Mouse (Mus musculus) layer of hippocampus, postnatal 10 days (tissue): Measurements from ENCODE around the gene Lpp. TPM values are rescaled to one million over a fixed set of nuclear protein-coding genes. Genes with fewer than 3 reads are reported as not detected.

Experiments used
- DNase-seq, 2 experiments: peaks; one replicate each; pipeline ENCODE4 v3.0.0; 2021; ENCODE audit warnings: low spot score in 2 of 2
- microRNA-seq, 2 experiments: library from miRNA; unstranded; fragments of <30 nt; microRNA quantifications; one replicate each; pipeline ENCODE4 v1.2.0; 2021
- total RNA-seq, 2 experiments: library from RNA; stranded (reverse); gene quantifications; 2 replicates each; pipeline ENCODE4 v1.2.3; 2021

Lpp gene
- total RNA-seq, 2 experiments from 2014 or later: 10.9 to 11.2 TPM

DNA sequence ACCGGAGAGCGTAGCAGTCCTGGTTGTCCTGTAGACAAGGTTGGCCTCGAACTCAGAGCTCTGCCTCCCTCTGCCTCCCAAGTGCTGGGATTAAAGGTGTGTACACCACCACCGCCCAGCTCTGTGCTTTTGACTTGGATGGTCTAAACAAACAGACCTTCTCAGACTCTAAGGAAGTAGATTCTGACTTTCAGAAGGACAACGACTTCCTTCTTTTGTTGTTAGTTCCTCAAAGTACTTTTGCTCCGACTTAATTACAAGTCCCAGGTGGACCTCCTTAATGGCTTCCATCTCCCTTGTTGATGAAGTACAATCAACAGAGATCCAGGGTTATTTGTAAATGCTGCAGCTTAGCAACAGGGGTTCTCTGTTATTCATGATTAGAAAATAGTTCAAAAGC, 645.2 kb downstream of the Lpp start:
- DNase-seq: no peak

DNA sequence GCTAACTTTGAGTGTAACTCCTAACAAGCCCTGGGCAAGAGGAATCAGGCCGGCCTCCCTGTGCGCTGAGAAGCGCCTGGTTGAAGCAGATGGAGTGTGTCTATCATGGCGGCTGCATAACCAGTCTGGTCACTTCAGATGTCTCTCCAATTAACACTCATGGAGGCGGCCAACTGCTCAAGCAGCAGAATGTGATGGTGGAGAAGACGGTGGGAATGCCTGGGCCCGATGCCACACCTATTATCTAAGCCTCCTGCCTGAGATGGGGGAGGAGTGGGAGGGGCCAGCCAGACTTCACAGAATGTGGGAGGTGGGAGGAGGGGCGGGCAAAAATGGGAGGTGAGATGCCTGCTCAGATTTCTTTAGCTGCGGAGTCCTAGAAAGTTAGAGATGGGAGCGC, 646.6 kb downstream of the Lpp start:
- DNase-seq: peak; percentile 48 to 61

GRCm38 (mm10) chr16:25041165-25041564, 647.9 kb downstream of the Lpp start:
- DNase-seq: no peak

DNA sequence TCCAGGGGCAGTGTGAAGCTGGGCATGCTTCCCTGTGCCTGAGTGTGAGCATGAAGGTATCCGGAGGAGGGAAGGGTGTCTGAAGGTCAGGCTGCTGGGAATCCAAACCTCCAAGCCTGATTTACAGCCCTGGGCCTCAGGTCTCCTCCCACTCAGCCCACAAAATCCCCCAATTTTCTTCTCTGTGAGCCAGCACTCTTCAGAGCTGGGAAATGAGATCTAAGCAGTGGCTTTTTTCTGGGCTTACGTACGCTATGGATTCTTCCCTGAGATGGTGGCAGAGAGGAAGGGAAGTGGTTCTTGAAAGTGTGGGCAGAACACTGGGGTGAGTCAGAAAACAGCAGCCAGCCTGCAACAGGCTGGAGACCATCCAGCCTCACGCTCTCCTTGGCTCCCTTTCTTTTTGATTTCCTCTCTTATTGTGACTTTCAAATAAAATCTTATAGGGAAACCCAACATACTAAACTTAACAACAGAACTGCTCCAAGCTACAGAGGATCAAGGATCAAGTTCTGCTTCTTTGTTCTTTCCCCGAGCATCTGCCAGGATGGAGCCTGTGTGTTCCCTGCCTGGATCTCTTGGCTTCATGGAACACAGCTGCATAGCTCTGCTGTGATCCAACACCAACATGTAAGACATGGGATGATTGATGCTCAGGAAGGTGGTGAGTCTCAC, 648.7 kb downstream of the Lpp start:
- no peak for DNase-seq

Small RNAs within 50 kb of the gene (microRNA-seq; reads per million reads assigned to microRNA genes)
- 980 to 1,290 reads per million in 2 experiments for gene Mir28a
